Mouse (Mus musculus) intestine, postnatal 0 days (tissue): ENCODE measurements around the gene Frem2. TPM values are rescaled to one million over a fixed set of nuclear protein-coding genes. Genes with fewer than 3 reads are reported as not detected.

ENCODE experiments used
- ATAC-seq: fragments of 200-750 bp; cut with Nextera tagmentation; 2 replicates; pipeline ENCODE4 v1.8.0; 2017; ENCODE audit warnings: mild to moderate bottlenecking, moderate TSS enrichment, moderate library complexity
- H3K27ac ChIP-seq: fragments of 300-500 bp; sonication (generic); 2 replicates; pipeline ENCODE4 v1.5.1; 2014; ENCODE audit warnings: mild to moderate bottlenecking, low read depth, low read length, moderate library complexity
- H3K27me3 ChIP-seq: fragments of 300-500 bp; sonication (generic); replicated peaks from 2 replicates; pipeline ENCODE4 v1.6.1; 2014; ENCODE audit warnings: low read length, mixed read lengths; ENCODE audit not compliant: control insufficient read depth, insufficient read depth
- H3K36me3 ChIP-seq: fragments of 300-500 bp; sonication (generic); 2 replicates; pipeline ENCODE4 v1.6.1; 2014; ENCODE audit warnings: mild to moderate bottlenecking, moderate library complexity; ENCODE audit not compliant: control insufficient read depth, insufficient read depth
- H3K4me1 ChIP-seq: fragments of 300-500 bp; sonication (generic); replicated peaks from 2 replicates; pipeline ENCODE4 v1.6.1; 2014; ENCODE audit warnings: antibody characterized with exemption, low read length, mixed read lengths; ENCODE audit not compliant: control insufficient read depth, insufficient read depth
- H3K4me2 ChIP-seq: fragments of 300-500 bp; sonication (generic); replicated peaks from 2 replicates; pipeline ENCODE4 v1.6.1; 2014; ENCODE audit warnings: low read depth, mild to moderate bottlenecking, moderate library complexity
- H3K4me3 ChIP-seq: fragments of 300-500 bp; sonication (generic); 2 replicates; pipeline ENCODE4 v1.5.1; 2014; ENCODE audit warnings: low read depth, low read length
- H3K9ac ChIP-seq: fragments of 300-500 bp; sonication (generic); 2 replicates; pipeline ENCODE4 v1.6.1; 2014; ENCODE audit warnings: mild to moderate bottlenecking, low read depth, low read length
- H3K9me3 ChIP-seq: fragments of 300-500 bp; sonication (generic); 2 replicates; pipeline ENCODE4 v1.6.1; 2016; ENCODE audit warnings: mixed run types; ENCODE audit not compliant: control insufficient read depth
- CTCF ChIP-seq: sonication (generic); IDR thresholded peaks from 2 replicates; pipeline ENCODE4 v1.5.1; 2016; ENCODE audit warnings: low read depth, mild to moderate bottlenecking, control low read depth, antibody characterized with exemption, moderate library complexity
- WGBS: fragments of 180-500 bp; shearing (Covaris S2); extraction: QIAGEN DNeasy Blood & Tissue Kit; methylation state at CpG from one replicate; pipeline ENCODE4 v1.1.7; 2014; 5-methylcytosine and 5-hydroxymethylcytosine counted together
- polyA plus RNA-seq: library from polyadenylated mRNA; unstranded; fragments of >200 nt; fragmentation: Nextera tagmentation; extraction: Ambion mirVana; gene quantifications from 2 replicates; pipeline ENCODE4 v1.2.1, GENCODE M21; 2015

Gene Frem2
- polyA plus RNA-seq, 1 experiment from 2014 or later: 2.8 TPM

- Histone ChIP-seq H3K27me3 (no peaks in the 10 kb centered on the region), H3K4me1 (no peaks in the 10 kb centered on the region), H3K4me3 (no peak overlapping the region), H3K4me2 (no peak overlapping the region), H3K9me3 (no peaks in the 10 kb centered on the region), H3K9ac (no peak overlapping the region), H3K36me3 (no peaks in the 10 kb centered on the region), H3K27ac (no peak overlapping the region)
- no peak for ATAC-seq
- WGBS: 57% methylated on average over 4 of the region's 4 CpGs
- TF ChIP-seq CTCF: no peak
These were observed 57.0 kb downstream of the Frem2 start for GRCm38 (mm10) chr3:53600140-53600539.

- Histone ChIP-seq H3K9me3 (no peaks in the 10 kb centered on the region), H3K9ac (no peak overlapping the region), H3K36me3 (no peaks in the 10 kb centered on the region), H3K27me3 (no peaks in the 10 kb centered on the region), H3K4me3 (no peak overlapping the region), H3K4me1 (no peaks in the 10 kb centered on the region), H3K4me2 (0 out of 2 replicates have a peak overlapping the region, but pooled peaks have one; percentile 2), H3K27ac (no peak overlapping the region)
- no peak for ATAC-seq
- 19% methylated on average over 7 of the region's 7 CpGs for WGBS
- no peak for TF ChIP-seq CTCF
These were observed 57.8 kb downstream of the Frem2 start for GRCm38 (mm10) chr3:53599315-53599714.

GRCm38 (mm10) chr3:53598153-53598800, 58.9 kb downstream of the Frem2 start:
- TF ChIP-seq CTCF: no peak
- peak; percentile 65 for ATAC-seq
- Histone ChIP-seq H3K9ac (peak overlapping the region; percentile 17; the same call in 1 of the 2 replicates), H3K4me1 (no peaks in the 10 kb centered on the region), H3K4me2 (peak overlapping the region; percentile 40), H3K27ac (no peak overlapping the region), H3K36me3 (no peaks in the 10 kb centered on the region), H3K27me3 (no peaks in the 10 kb centered on the region), H3K9me3 (no peaks in the 10 kb centered on the region), H3K4me3 (no peak overlapping the region)
- WGBS: 9% methylated on average over 9 of the region's 9 CpGs

- no peaks in the 10 kb centered on the region for H3K4me1 ChIP-seq
- no peaks in the 10 kb centered on the region for H3K36me3 ChIP-seq
- H3K4me2 ChIP-seq: no peak overlapping the region
- TF ChIP-seq CTCF: no peak
- no peak overlapping the region for H3K4me3 ChIP-seq
- no peak for ATAC-seq
- no peaks in the 10 kb centered on the region for H3K27me3 ChIP-seq
- H3K9me3 ChIP-seq: no peaks in the 10 kb centered on the region
- H3K9ac ChIP-seq: no peak overlapping the region
- H3K27ac ChIP-seq: no peak overlapping the region
- 66% methylated on average over 4 of the region's 4 CpGs for WGBS
These were observed 62.7 kb downstream of the Frem2 start for GRCm38 (mm10) chr3:53594471-53594870.

GRCm38 (mm10) chr3:53593718-53594117, 63.4 kb downstream of the Frem2 start:
- Histone ChIP-seq H3K9ac (no peak overlapping the region), H3K4me3 (no peak overlapping the region), H3K27ac (no peak overlapping the region), H3K4me2 (no peak overlapping the region), H3K36me3 (no peaks in the 10 kb centered on the region), H3K4me1 (no peaks in the 10 kb centered on the region), H3K9me3 (no peaks in the 10 kb centered on the region), H3K27me3 (no peaks in the 10 kb centered on the region)
- no peak for ATAC-seq
- no peak for TF ChIP-seq CTCF
- WGBS: 40% methylated on average over 3 of the region's 3 CpGs

- TF ChIP-seq CTCF: no peak
- no peaks in the 10 kb centered on the region for H3K4me1 ChIP-seq
- H3K4me3 ChIP-seq: no peak overlapping the region
- WGBS: 93% methylated on average over 7 of the region's 7 CpGs
- H3K4me2 ChIP-seq: no peak overlapping the region
- no peak for ATAC-seq
- H3K9me3 ChIP-seq: no peaks in the 10 kb centered on the region
- H3K27me3 ChIP-seq: no peaks in the 10 kb centered on the region
- no peak overlapping the region for H3K27ac ChIP-seq
- H3K36me3 ChIP-seq: no peaks in the 10 kb centered on the region
- H3K9ac ChIP-seq: no peak overlapping the region
These were observed 65.1 kb downstream of the Frem2 start for GRCm38 (mm10) chr3:53592036-53592435.

- ATAC-seq: no peak
- Histone ChIP-seq H3K4me3 (no peak overlapping the region), H3K27me3 (no peaks in the 10 kb centered on the region), H3K9me3 (no peaks in the 10 kb centered on the region), H3K4me2 (no peak overlapping the region), H3K27ac (no peak overlapping the region), H3K4me1 (no peaks in the 10 kb centered on the region), H3K9ac (no peak overlapping the region), H3K36me3 (no peaks in the 10 kb centered on the region)
- WGBS: 0% methylated on average over 2 of the region's 2 CpGs
- TF ChIP-seq CTCF: peak; percentile 75
These were observed 67.0 kb downstream of the Frem2 start for GRCm38 (mm10) chr3:53590139-53590621.
